Mouse (Mus musculus) mouse embryonic stem cell (cell line): ENCODE results near the gene Metrnl.
"Not testable (repeated sequence)": the region's sequence is repeated elsewhere in the genome, so short reads cannot be mapped to it uniquely, and the experiment has no call there.

Source experiments
- in situ Hi-C, 2 experiments: fragments of 300-500 bp; cut with MboI; formaldehyde crosslinking; loops; 1 replicate in 1 of 2; 3 replicates in 1 of 2; pipeline ENCODE4 v1.14.3; 2019 to 2020; ENCODE audit warnings: low sequenced_read_pairs in 2 of 2, low pct_unique_long_range_greater_than_20kb in 1 of 2, mixed read lengths in 1 of 2; ENCODE audit not compliant: unreplicated experiment in 1 of 2

Gene Metrnl

GRCm38 (mm10) chr11:121701244-121701643 lies at the start of gene Metrnl:
Gene Metrnl (plus strand): TSS chr11:121701544.
- in situ Hi-C loops, result no loop called here

- in situ Hi-C loops, result no loop called here
Measured at GRCm38 (mm10) chr11:121651556-121651955, 49.8 kb upstream of the Metrnl start.

DNA sequence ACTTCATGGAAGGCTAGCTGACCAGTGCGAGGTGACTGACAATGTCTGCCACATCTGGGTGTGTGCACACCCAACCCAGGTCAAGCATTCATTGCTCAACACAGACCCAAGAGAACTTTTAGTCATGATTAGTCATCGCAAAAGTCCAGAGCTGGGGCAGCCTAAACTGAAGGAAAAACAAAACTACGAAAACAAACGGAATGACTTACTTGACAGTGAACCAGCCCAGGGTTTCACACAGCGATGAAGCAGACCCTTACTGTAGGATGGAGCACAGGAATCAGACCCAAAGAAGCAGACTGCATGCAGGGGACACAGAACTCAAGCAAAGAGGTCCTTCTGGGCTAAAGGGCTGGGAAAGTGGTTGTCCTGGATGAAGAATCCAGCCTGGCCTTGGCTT lies 49.4 kb upstream of the Metrnl start:
- in situ Hi-C loops, result no loop called here

- in situ Hi-C loops, result no loop called here
Measured at GRCm38 (mm10) chr11:121652547-121653305, 48.6 kb upstream of the Metrnl start.

DNA sequence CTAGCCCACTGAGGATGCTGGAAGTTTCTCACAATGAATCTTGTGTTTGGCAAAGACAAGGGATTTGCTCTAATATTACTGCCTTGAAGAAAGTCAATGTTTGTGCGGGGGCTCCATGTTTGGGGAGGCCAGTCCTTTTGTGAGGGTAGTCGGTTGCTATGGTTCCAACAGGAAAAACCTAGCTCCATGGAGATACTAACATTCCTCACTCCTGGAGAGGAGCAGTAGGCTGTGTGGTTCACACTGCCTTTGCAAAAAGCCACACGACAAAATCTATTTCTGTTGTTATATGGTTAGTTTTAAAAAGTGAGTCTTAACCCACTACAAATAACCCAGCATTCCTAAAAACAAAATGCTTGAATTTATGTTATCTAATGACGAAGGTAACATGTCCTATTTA lies 47.7 kb upstream of the Metrnl start:
- in situ Hi-C loops, result no loop called here

GRCm38 (mm10) chr11:121654406-121654945 lies 46.9 kb upstream of the Metrnl start:
- in situ Hi-C loops, result no loop called here

DNA sequence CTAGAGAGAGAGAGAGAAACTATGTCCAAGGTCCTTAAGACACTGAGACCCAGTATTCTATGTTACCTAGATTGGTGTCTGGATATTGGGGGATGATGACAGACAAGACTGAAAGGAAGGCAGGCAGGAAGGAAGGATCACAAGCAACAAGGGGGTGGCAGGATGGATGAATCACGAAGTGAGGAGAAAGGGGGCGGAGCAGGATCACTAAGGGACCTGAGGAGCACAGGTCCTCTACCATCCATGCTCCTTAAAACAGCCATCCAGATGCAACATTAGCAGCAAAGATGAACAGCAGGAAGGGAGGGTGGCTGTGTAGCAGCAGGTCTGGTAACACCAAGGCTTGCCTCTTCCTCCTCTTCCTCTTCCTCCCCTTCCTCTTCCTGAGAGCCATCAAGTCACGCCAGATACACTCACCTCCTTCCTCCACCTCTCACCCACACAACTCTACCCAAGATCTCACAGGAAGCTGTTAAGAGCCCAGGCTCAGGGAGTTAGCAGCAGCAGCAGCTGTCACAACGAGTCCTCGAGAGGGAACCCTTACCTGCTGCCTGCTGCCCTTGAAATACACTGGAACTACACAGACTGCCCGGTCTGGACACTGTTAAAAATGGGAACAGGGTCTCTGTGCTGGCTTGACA lies 46.1 kb upstream of the Metrnl start:
- in situ Hi-C loops, result no loop called here

- in situ Hi-C loops, result no loop called here
Measured at GRCm38 (mm10) chr11:121655807-121656511, 45.4 kb upstream of the Metrnl start.

DNA sequence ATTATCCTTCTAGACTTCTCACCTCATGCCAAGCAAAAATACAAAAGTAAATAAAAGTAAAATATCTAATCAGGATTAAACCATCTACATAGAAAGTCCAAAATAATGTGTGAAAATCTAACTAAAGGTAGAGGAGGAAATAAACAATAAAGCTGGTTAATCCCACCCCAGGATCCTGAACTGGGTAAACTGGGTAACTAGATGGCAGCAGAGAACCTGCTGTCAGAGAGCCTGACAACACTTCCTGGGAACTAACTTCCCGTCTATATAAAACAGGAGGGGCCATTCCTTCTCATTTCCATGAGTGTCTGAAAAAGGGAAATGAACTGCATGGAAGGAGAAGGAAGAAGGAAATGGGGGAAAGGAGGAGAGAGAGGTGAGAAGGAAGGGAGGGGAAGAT lies 43.2 kb upstream of the Metrnl start:
- in situ Hi-C loops, result no loop called here

- in situ Hi-C loops, result not testable (repeated sequence)
Measured at GRCm38 (mm10) chr11:121660604-121661003, 40.7 kb upstream of the Metrnl start.

DNA sequence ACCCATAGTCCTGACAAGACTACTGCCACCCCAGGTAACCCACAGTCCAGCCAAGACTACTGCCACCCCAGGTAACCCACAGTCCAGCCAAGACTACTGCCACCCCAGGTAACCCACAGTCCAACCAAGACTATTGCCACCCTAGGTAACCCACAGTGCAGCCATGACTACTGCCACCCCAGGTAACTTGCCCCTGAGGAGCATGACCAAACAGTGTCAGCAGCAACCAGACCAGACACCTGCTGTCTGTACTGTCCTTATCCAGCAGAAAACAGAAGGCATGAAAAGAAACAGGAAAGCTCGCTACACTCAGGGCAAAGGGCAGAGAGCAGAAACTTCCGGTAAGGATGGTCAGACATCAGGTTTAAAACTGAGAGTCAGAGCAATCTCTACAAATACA lies 40.2 kb upstream of the Metrnl start:
- in situ Hi-C loops, result no loop called here

DNA sequence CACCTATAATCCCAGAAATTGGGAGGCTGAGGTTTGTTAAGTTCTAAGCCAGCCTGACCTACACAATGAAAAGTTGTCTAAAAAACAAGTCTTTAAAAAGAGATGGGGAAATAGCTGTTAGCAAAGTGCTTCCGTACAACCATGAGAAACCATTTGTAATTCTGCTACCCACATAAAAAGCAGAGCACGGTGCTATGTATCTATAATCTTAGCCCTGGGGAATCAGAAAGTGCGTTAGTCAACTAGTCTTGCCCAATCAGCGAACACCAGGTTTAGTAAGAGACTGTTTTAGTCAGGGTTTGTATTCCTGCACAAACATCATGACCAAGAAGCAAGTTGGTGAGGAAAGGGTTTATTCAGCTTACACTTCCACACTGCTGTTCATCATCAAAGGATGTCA lies 33.8 kb upstream of the Metrnl start:
- in situ Hi-C loops, result no loop called here

DNA sequence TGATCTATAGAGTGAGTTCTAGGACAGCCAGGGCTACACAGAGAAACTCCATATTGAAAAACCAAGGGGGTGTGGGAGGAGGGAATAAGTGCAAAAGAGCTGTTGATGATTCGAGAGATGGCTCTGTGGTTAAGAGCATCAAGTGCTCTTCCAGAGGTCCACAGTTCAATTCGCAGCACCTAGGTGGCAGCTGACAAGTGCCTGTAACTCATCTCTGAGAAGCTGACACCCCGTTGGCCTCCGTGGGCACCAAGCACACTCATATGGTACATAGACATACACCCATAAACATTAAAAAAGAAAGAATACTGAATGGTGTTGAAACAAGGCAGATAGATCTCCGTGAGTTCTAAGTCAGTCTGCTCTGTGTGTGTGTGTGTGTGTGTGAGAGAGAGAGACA lies 32.6 kb upstream of the Metrnl start:
- in situ Hi-C loops, result no loop called here

GRCm38 (mm10) chr11:121670926-121671325 lies 30.4 kb upstream of the Metrnl start:
- in situ Hi-C loops, result no loop called here

- in situ Hi-C loops, result no loop called here
Measured at GRCm38 (mm10) chr11:121672312-121672989, 28.9 kb upstream of the Metrnl start.

DNA sequence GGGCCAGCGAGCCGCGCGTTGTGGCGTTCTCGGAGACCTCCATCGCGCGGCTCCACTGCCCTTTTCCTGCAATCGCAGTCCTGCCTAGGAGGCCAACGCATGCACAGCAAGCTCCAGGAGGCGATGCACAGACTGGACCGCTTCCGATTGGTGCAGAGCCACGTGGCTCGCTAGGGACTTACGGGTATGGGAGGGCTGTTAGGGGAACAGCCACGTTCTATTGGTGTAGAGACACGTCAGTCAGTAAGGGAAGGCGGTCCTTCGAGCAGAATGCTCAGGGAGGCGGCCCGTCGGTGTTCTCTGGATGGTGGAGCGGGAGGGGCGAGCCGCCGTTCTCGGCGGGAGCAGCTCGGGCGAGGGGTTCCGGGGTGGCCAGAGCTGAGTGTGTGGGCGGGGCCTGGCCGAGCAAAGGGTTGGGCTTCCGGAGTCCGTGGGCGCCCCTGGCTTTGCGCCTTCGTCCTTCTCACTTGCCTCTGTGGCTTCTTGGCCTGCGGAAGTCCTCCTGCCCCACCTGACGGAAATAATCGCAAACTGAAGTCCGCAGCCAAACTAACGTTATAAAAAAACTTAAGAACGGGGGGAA lies 28.3 kb upstream of the Metrnl start, which contains the start of gene B3gntl1:
Gene B3gntl1 (minus strand): TSS at position 164 of the 583 bp plus-strand sequence.
- in situ Hi-C loops, result no loop called here

GRCm38 (mm10) chr11:121673629-121674028 lies 27.7 kb upstream of the Metrnl start:
- in situ Hi-C loops, result no loop called here

- in situ Hi-C loops, result no loop called here
Measured at GRCm38 (mm10) chr11:121676836-121677235, 24.5 kb upstream of the Metrnl start.
